Mouse (Mus musculus) lung, adult 18-20 months (tissue): ENCODE measurements at regions not wholly inside any gene's neighbourhood (a gene's known extent, or its start where the extent isn't known, plus 50 kb on each side); places are given as distances from the start of the nearest gene placed in this dataset.
A peak's percentile ranks its signal among the peaks of the same experiment; 100 is the strongest.

Source experiments
- DNase-seq, 2 experiments: peaks; one replicate each; pipeline ENCODE4 v3.0.0; 2022; ENCODE audit warnings: mixed read lengths in 2 of 2

DNA sequence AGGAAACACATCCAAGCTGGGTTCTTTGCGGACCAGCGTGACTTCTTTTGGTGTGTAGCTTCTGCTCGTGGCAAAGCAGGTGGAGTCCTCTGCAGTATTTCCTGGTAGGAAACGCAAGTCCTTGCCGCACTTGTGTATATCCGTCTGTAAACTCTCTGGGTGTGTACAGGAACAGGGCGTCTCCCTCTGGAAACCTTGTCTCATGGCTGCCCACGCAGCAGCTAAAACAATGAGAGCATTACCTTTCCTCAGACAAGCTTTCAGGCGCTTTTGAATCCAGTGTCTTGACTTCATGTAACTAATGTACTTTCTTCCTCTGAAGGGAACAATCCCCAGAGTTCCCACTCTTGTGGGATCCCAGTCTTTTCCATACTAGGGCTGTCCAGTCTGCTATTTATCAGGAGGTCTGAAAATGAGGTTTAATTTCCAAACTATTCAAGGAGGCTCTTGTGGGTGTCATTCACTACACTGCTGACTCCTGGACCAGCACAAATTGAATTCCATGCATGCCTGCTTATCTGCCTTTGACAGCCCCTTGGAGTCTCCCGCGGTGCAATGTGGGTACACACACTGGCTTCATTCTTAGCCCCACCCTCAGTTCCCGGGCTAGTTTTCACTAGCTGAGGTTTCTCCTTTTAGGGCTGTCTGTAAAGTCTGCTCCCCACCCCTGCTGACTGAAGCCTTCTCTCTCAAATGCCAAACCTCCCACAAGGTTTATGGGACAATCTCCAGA lies 161.6 kb upstream of the Anxa10 start:
- DNase-seq = peak; percentile 8 to 18

DNA sequence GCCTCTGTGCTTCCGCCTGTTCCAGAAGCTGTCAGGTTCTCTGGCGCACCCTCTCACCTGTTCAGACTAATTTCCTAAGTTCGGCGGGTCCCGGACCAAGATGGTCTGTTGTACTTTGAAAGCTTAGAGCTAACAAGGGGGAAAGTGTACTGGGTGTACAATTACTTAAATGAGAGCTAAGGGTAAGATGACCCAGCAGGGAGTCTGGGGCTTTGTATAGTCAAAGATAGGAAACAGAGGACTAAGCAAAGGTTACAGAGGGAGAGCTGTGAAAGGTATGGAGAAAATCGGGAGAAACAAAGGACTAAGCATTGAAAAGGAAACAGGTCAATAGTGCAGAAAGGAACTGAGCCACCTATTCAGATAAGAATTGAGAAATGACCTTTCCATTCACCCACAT lies 127.6 kb upstream of the Anxa10 start:
- no peak for DNase-seq
